Mouse (Mus musculus) kidney, adult 9 months (tissue): ENCODE results near the gene Ttll1.
"Not testable (repeated sequence)": the region's sequence is repeated elsewhere in the genome, so short reads cannot be mapped to it uniquely, and the experiment has no call there.

Experiments used
- DNase-seq: peaks from one replicate; pipeline ENCODE4 v3.0.0; 2022

Ttll1 gene

GRCm38 (mm10) chr15:83523196-83523595, 12.5 kb upstream of the Ttll1 start:
- DNase-seq: no peak

- DNase-seq: no peak
Measured at GRCm38 (mm10) chr15:83520861-83521382, 10.2 kb upstream of the Ttll1 start.

- peak; percentile 89 for DNase-seq
Measured at GRCm38 (mm10) chr15:83518215-83519048, 7.7 kb upstream of the Ttll1 start.

- DNase-seq: no peak
Measured at GRCm38 (mm10) chr15:83515018-83515417, 4.3 kb upstream of the Ttll1 start.

- no peak for DNase-seq
Measured at GRCm38 (mm10) chr15:83512489-83513281, 2.0 kb upstream of the Ttll1 start.

GRCm38 (mm10) chr15:83509950-83510804, 516 bp downstream of the Ttll1 start:
- no peak for DNase-seq

GRCm38 (mm10) chr15:83501483-83501882, 9.2 kb downstream of the Ttll1 start:
- not testable (repeated sequence) for DNase-seq

GRCm38 (mm10) chr15:83500352-83500751, 10.3 kb downstream of the Ttll1 start:
- DNase-seq: peak; percentile 56

GRCm38 (mm10) chr15:83499211-83499755, 11.4 kb downstream of the Ttll1 start:
- no peak for DNase-seq

GRCm38 (mm10) chr15:83497299-83497698, 13.4 kb downstream of the Ttll1 start:
- no peak for DNase-seq

- no peak for DNase-seq
Measured at GRCm38 (mm10) chr15:83495787-83496367, 14.8 kb downstream of the Ttll1 start.

- DNase-seq: no peak
Measured at GRCm38 (mm10) chr15:83495195-83495594, 15.5 kb downstream of the Ttll1 start.

- no peak for DNase-seq
Measured at GRCm38 (mm10) chr15:83494572-83494920, 16.1 kb downstream of the Ttll1 start.

- no peak for DNase-seq
Measured at GRCm38 (mm10) chr15:83493856-83494571, 16.7 kb downstream of the Ttll1 start.

GRCm38 (mm10) chr15:83491891-83492290, 18.8 kb downstream of the Ttll1 start:
- no peak for DNase-seq

GRCm38 (mm10) chr15:83489471-83489870, 21.2 kb downstream of the Ttll1 start:
- no peak for DNase-seq

- DNase-seq: no peak
Measured at GRCm38 (mm10) chr15:83487477-83488115, 23.1 kb downstream of the Ttll1 start.

GRCm38 (mm10) chr15:83484311-83484710, 26.4 kb downstream of the Ttll1 start:
- DNase-seq: no peak

- DNase-seq: peak; percentile 55
Measured at GRCm38 (mm10) chr15:83483482-83483881, 27.2 kb downstream of the Ttll1 start.

- DNase-seq: no peak
Measured at GRCm38 (mm10) chr15:83482645-83483224, 28.0 kb downstream of the Ttll1 start.
